Mouse (Mus musculus) lung, adult 2 months (tissue): Measurements from ENCODE around the gene Wdr31.

ENCODE experiments used
- CTCF ChIP-seq: fragments of 200-500 bp; IDR thresholded peaks from 2 replicates; pipeline ENCODE4 v1.5.1; 2011; ENCODE audit warnings: mild to moderate bottlenecking, low read length, control low read depth; ENCODE audit not compliant: insufficient read depth
- POLR2A ChIP-seq: fragments of 200-500 bp; IDR thresholded peaks from 2 replicates; pipeline ENCODE4 v1.6.1; 2011; ENCODE audit warnings: low read depth, mild to moderate bottlenecking, control low read depth, low read length, borderline replicate concordance; ENCODE audit errors: extremely low read depth

DNA sequence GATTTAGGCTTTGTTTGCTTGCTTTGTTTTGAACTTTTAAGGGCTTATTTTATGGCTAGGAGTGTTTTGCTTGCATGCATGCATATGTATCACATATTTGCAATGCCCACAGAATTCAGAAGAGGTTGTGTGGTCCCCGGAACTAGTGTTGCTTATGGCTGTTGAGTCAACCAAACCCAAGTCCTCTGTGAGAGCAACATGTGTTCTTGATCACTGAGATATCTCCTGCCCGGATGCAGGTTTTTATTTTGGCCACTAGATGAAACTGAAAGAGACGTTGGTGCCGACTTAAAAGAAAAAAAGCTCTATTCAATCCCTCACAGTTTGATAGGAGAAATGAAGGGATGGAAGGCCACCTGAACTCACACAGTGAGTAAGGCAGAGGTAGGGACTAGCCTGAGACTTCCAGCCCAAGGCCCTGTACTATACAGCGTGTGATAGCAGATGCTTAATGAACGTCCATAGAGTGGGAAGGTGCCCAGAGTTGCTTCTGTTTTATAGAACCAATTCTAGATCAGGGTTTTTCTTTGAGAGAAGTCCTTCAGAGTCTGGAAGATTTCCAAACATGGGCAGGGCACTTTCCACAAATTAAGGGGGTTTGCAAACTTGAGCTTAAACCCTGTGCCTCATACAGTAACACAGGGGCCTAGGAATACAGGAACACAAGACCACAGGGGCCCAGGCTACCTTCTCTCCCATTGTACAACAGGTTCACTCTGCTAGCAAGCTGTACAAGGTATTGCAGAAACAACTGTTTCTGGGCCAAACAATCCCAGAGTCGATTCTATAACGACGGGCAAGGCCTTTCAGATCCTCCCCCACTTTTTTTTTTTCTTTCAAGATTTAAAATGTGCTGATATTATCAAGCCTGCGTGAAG lies 47.1 kb upstream of the Wdr31 start:
- TF ChIP-seq CTCF (no peak), POLR2A (no peak)
